Mouse (Mus musculus) testis, adult 2 months (tissue): Measurements from ENCODE around the gene Slc12a9. TPM values are rescaled to one million over a fixed set of nuclear protein-coding genes. Genes with fewer than 3 reads are reported as not detected.
A peak's percentile ranks its signal among the peaks of the same experiment; 100 is the strongest.

Experiments used
- H3K27ac ChIP-seq: fragments of 200-500 bp; 2 replicates; pipeline ENCODE4 v1.5.1; 2012; ENCODE audit warnings: low read depth, low read length; ENCODE audit not compliant: control insufficient read depth, insufficient read depth
- H3K27me3 ChIP-seq: fragments of 200-500 bp; 2 replicates; pipeline ENCODE4 v1.6.1; 2012; ENCODE audit warnings: mild to moderate bottlenecking, low read length, moderate library complexity; ENCODE audit not compliant: control insufficient read depth, insufficient read depth
- H3K36me3 ChIP-seq: fragments of 200-500 bp; 2 replicates; pipeline ENCODE4 v1.6.1; 2012; ENCODE audit warnings: mild to moderate bottlenecking, low read length; ENCODE audit not compliant: control insufficient read depth, insufficient read depth
- H3K4me1 ChIP-seq: fragments of 200-500 bp; 2 replicates; pipeline ENCODE4 v1.6.1; 2012; ENCODE audit warnings: low read length; ENCODE audit not compliant: control insufficient read depth, insufficient read depth
- H3K4me3 ChIP-seq: fragments of 200-500 bp; 2 replicates; pipeline ENCODE4 v1.5.1; 2012; ENCODE audit warnings: low read depth, mild to moderate bottlenecking, low read length, moderate library complexity, mixed read lengths; ENCODE audit not compliant: control insufficient read depth
- CTCF ChIP-seq: fragments of 200-500 bp; IDR thresholded peaks from 2 replicates; pipeline ENCODE4 v1.5.1; 2012; ENCODE audit warnings: low read depth, mild to moderate bottlenecking, inconsistent platforms, low read length, moderate library complexity; ENCODE audit not compliant: control insufficient read depth, insufficient read depth, insufficient replicate concordance
- POLR2A ChIP-seq: fragments of 200-500 bp; IDR thresholded peaks from 2 replicates; pipeline ENCODE4 v1.6.1; 2012; ENCODE audit warnings: low read depth, mild to moderate bottlenecking, inconsistent platforms, low read length, moderate library complexity; ENCODE audit not compliant: control insufficient read depth
- polyA plus RNA-seq: library from polyadenylated mRNA; depleted of rRNA; stranded (reverse); fragments of >200 nt; gene quantifications from 2 replicates; pipeline ENCODE4 v1.2.3, GENCODE M21; 2012

The Slc12a9 gene
- polyA plus RNA-seq, 1 experiment = 3.6 TPM

- Histone ChIP-seq H3K4me1 (peaks cover 19% of the 10 kb centered on the region), H3K36me3 (peaks cover 13% of the 10 kb centered on the region), H3K4me3 (no peak overlapping the region), H3K27me3 (no peaks in the 10 kb centered on the region), H3K27ac (no peak overlapping the region)
- TF ChIP-seq POLR2A (no peak), CTCF (no peak)
These were observed 36.3 kb downstream of the Slc12a9 start for GRCm38 (mm10) chr5:137297126-137297525.

- Histone ChIP-seq H3K4me1 (peaks cover 19% of the 10 kb centered on the region), H3K27ac (no peak overlapping the region), H3K4me3 (no peak overlapping the region), H3K27me3 (no peaks in the 10 kb centered on the region), H3K36me3 (peaks cover 5% of the 10 kb centered on the region)
- TF ChIP-seq POLR2A = no peak
- no peak for TF ChIP-seq CTCF
These were observed 37.7 kb downstream of the Slc12a9 start for GRCm38 (mm10) chr5:137295712-137296111.

- no peak overlapping the region for H3K4me3 ChIP-seq
- no peak overlapping the region for H3K27ac ChIP-seq
- H3K4me1 ChIP-seq = peaks cover 19% of the 10 kb centered on the region
- H3K27me3 ChIP-seq = no peaks in the 10 kb centered on the region
- TF ChIP-seq CTCF (no peak), POLR2A (no peak)
- peaks cover 4% of the 10 kb centered on the region for H3K36me3 ChIP-seq
These were observed 38.1 kb downstream of the Slc12a9 start for GRCm38 (mm10) chr5:137295296-137295695.

- H3K4me1 ChIP-seq = peaks cover 19% of the 10 kb centered on the region
- H3K27me3 ChIP-seq = no peaks in the 10 kb centered on the region
- H3K4me3 ChIP-seq = peak overlapping the region; percentile 88
- peaks cover 4% of the 10 kb centered on the region for H3K36me3 ChIP-seq
- TF ChIP-seq CTCF (no peak), POLR2A (no peak)
- peak overlapping the region; percentile 75 for H3K27ac ChIP-seq
These were observed 38.7 kb downstream of the Slc12a9 start for GRCm38 (mm10) chr5:137294744-137295093.

GRCm38 (mm10) chr5:137293839-137294743 lies 39.3 kb downstream of the Slc12a9 start, which contains the start of gene Ufsp1:
TSS of gene Ufsp1 (plus strand) at chr5:137294629.
- H3K4me1 ChIP-seq = peaks cover 19% of the 10 kb centered on the region
- H3K36me3 ChIP-seq = peaks cover 4% of the 10 kb centered on the region
- 0 out of 2 replicates have a peak, but pooled peaks cover under 1% of the 10 kb centered on the region for H3K27me3 ChIP-seq
- TF ChIP-seq POLR2A (peak; percentile 61), CTCF (no peak)
- H3K27ac ChIP-seq = peak within 1 kb of the TSS; percentile 94
- peak within 1 kb of the TSS; percentile 88 for H3K4me3 ChIP-seq

- H3K4me1 ChIP-seq = peaks cover 22% of the 10 kb centered on the region
- peak overlapping the region; percentile 94; the same call in 1 of the 2 replicates for H3K27ac ChIP-seq
- TF ChIP-seq CTCF = no peak
- no peak for TF ChIP-seq POLR2A
- peak overlapping the region; percentile 26; the same call in 1 of the 2 replicates for H3K4me3 ChIP-seq
- H3K27me3 ChIP-seq = 0 out of 2 replicates have a peak, but pooled peaks cover 3% of the 10 kb centered on the region
- H3K36me3 ChIP-seq = peaks cover 4% of the 10 kb centered on the region
These were observed 40.1 kb downstream of the Slc12a9 start for GRCm38 (mm10) chr5:137293282-137293681.

- Histone ChIP-seq H3K4me1 (peaks cover 28% of the 10 kb centered on the region), H3K27me3 (0 out of 2 replicates have a peak, but pooled peaks cover 3% of the 10 kb centered on the region), H3K36me3 (no peaks in the 10 kb centered on the region; the same call in 1 of the 2 replicates), H3K4me3 (no peak overlapping the region), H3K27ac (no peak overlapping the region)
- TF ChIP-seq CTCF = no peak
- TF ChIP-seq POLR2A = no peak
These were observed 41.9 kb downstream of the Slc12a9 start for GRCm38 (mm10) chr5:137291381-137291926.
